Mouse (Mus musculus) embryonic facial prominence, embryonic 15.5 days (tissue): ENCODE measurements at regions not wholly inside any gene's neighbourhood (a gene's known extent, or its start where the extent isn't known, plus 50 kb on each side); places are given as distances from the start of the nearest gene placed in this dataset.
A peak's percentile ranks its signal among the peaks of the same experiment; 100 is the strongest.
"Not testable (repeated sequence)": the region's sequence is repeated elsewhere in the genome, so short reads cannot be mapped to it uniquely, and the experiment has no call there.

Source experiments
- ATAC-seq: fragments of 200-750 bp; cut with Nextera tagmentation; 2 replicates; pipeline ENCODE4 v1.8.0; 2017; ENCODE audit warnings: low read depth, moderate TSS enrichment; ENCODE audit not compliant: insufficient number of reproducible peaks, low FRiP score, low TSS enrichment
- H3K27ac ChIP-seq: fragments of 300-500 bp; sonication (generic); replicated peaks from 2 replicates; pipeline ENCODE4 v1.5.1; 2015; ENCODE audit warnings: mild to moderate bottlenecking, inconsistent platforms
- H3K27me3 ChIP-seq: fragments of 300-500 bp; sonication (generic); 2 replicates; pipeline ENCODE4 v1.6.1; 2015; ENCODE audit warnings: inconsistent platforms
- H3K36me3 ChIP-seq: fragments of 300-500 bp; sonication (generic); 2 replicates; pipeline ENCODE4 v1.6.1; 2015; ENCODE audit warnings: mild to moderate bottlenecking, inconsistent platforms
- H3K4me1 ChIP-seq: fragments of 300-500 bp; sonication (generic); 2 replicates; pipeline ENCODE4 v1.6.1; 2015; ENCODE audit warnings: inconsistent platforms
- H3K4me2 ChIP-seq: fragments of 300-500 bp; sonication (generic); replicated peaks from 2 replicates; pipeline ENCODE4 v1.6.1; 2015; ENCODE audit warnings: mild to moderate bottlenecking, inconsistent platforms
- H3K4me3 ChIP-seq: fragments of 300-500 bp; sonication (generic); replicated peaks from 2 replicates; pipeline ENCODE4 v1.5.1; 2015; ENCODE audit warnings: mild to moderate bottlenecking, inconsistent platforms
- H3K9ac ChIP-seq: fragments of 300-500 bp; sonication (generic); 2 replicates; pipeline ENCODE4 v1.6.1; 2015; ENCODE audit warnings: inconsistent platforms
- H3K9me3 ChIP-seq: fragments of 300-500 bp; sonication (generic); replicated peaks from 2 replicates; pipeline ENCODE4 v1.6.1; 2016; ENCODE audit warnings: inconsistent platforms
- WGBS: fragments of 180-500 bp; shearing (Covaris S2); methylation state at CpG from one replicate; pipeline ENCODE4 v1.1.7; 2015; 5-methylcytosine and 5-hydroxymethylcytosine counted together

GRCm38 (mm10) chr5:101365364-101365763 lies 299.4 kb downstream of the Nkx6-1 start:
- Histone ChIP-seq H3K36me3 (no peaks in the 10 kb centered on the region), H3K4me2 (peak overlapping the region; percentile 21), H3K27ac (no peak overlapping the region), H3K9me3 (no peaks in the 10 kb centered on the region), H3K27me3 (peaks cover 6% of the 10 kb centered on the region), H3K4me1 (0 out of 2 replicates have a peak, but pooled peaks cover 7% of the 10 kb centered on the region), H3K4me3 (no peak overlapping the region), H3K9ac (no peak overlapping the region)
- 0 out of 2 replicates have a peak, but pooled peaks have one; percentile 54 for ATAC-seq
- WGBS: 10% methylated on average over 11 of the region's 11 CpGs

DNA sequence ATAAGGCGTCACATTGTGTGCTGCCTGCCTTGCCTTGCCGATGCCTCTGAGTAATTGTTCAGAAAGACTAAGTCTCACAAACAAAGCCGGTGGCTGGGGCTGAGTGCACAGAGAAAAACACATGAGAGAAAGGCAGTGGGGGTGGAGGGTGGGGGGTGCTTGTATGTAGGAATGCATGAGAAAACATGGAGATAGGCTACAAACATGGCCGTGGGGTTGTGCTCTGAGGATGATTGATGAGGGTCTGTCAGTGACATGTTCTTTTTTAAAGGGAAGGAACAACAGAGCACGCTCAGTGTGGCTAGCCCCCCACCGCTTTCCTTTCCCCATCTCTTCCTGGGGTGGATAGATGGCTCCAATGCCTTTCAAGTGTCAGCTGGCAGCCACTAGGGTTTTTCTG lies 304.8 kb downstream of the Nkx6-1 start:
- ATAC-seq: no peak
- no peak overlapping the region for H3K27ac ChIP-seq
- H3K4me3 ChIP-seq: no peak overlapping the region
- no peaks in the 10 kb centered on the region for H3K36me3 ChIP-seq
- H3K9me3 ChIP-seq: no peaks in the 10 kb centered on the region
- H3K27me3 ChIP-seq: no peaks in the 10 kb centered on the region
- no peaks in the 10 kb centered on the region for H3K4me1 ChIP-seq
- 66% methylated on average over 6 of the region's 6 CpGs for WGBS
- no peak overlapping the region for H3K9ac ChIP-seq
- no peak overlapping the region for H3K4me2 ChIP-seq

DNA sequence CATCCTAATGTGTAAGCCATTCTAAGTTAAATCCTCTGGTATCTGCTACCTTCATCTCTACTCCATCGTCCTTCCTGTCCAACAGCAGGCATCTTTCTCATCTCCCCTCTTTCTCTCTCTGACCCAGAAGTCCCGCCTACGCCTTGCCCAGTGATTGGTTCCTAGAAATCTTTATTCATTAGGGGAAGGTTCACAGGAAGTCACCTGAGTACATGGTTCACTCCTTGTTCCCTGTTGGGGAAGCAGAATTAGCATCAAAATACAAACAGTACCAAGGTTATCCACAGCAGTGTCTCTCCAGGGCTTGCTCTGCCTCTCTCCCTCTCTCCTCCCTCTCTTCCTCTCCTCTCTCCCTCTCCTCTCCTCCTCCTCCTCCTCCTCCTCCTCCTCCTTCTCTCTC lies 319.4 kb downstream of the Nkx6-1 start:
- H3K36me3 ChIP-seq: no peaks in the 10 kb centered on the region
- ATAC-seq: no peak
- H3K9ac ChIP-seq: no peak overlapping the region
- H3K4me3 ChIP-seq: no peak overlapping the region
- H3K27me3 ChIP-seq: no peaks in the 10 kb centered on the region
- H3K27ac ChIP-seq: no peak overlapping the region
- H3K4me2 ChIP-seq: no peak overlapping the region
- H3K9me3 ChIP-seq: no peaks in the 10 kb centered on the region
- H3K4me1 ChIP-seq: no peaks in the 10 kb centered on the region
- WGBS: 83% methylated on average over 3 of the region's 3 CpGs

GRCm38 (mm10) chr5:101336361-101336760 lies 328.4 kb downstream of the Nkx6-1 start:
- H3K4me2 ChIP-seq, H3K4me1 ChIP-seq, H3K9ac ChIP-seq, ATAC-seq, H3K27me3 ChIP-seq, H3K27ac ChIP-seq, H3K4me3 ChIP-seq, H3K9me3 ChIP-seq, H3K36me3 ChIP-seq: not testable (repeated sequence)
- 94% methylated on average over 1 of the region's 1 CpGs for WGBS

DNA sequence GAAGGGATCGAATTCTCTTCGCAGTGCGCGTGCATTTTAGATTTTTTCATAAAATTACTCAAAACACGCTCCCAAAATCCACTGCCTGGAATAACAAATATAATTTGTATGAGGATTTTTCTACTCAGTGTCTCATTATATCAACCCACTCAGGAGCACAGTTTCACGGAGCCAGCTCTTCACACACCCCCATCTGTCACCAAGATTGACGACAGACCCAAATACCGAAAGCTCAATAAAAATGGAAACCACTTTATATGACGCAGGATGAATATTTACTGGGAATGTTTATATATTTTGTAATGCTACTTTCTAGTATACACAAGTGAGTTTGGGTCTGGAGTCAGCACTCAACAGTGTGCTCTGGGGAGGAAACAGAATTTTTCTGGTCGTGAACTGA lies 333.0 kb downstream of the Nkx6-1 start:
- H3K36me3 ChIP-seq: no peaks in the 10 kb centered on the region
- H3K4me3 ChIP-seq: no peak overlapping the region
- H3K9me3 ChIP-seq: no peaks in the 10 kb centered on the region
- H3K4me2 ChIP-seq: no peak overlapping the region
- no peak overlapping the region for H3K9ac ChIP-seq
- no peak overlapping the region for H3K27ac ChIP-seq
- H3K4me1 ChIP-seq: no peaks in the 10 kb centered on the region
- no peak for ATAC-seq
- no peaks in the 10 kb centered on the region for H3K27me3 ChIP-seq
- WGBS: 77% methylated on average over 10 of the region's 10 CpGs

GRCm38 (mm10) chr5:101326122-101326521 lies 338.7 kb downstream of the Nkx6-1 start:
- 62% methylated on average over 4 of the region's 4 CpGs for WGBS
- H3K9ac ChIP-seq: no peak overlapping the region
- no peak overlapping the region for H3K4me3 ChIP-seq
- H3K36me3 ChIP-seq: no peaks in the 10 kb centered on the region
- H3K4me1 ChIP-seq: peaks cover 8% of the 10 kb centered on the region; the same call in 1 of the 2 replicates
- H3K27ac ChIP-seq: no peak overlapping the region
- H3K27me3 ChIP-seq: 0 out of 2 replicates have a peak, but pooled peaks cover 4% of the 10 kb centered on the region
- H3K4me2 ChIP-seq: no peak overlapping the region
- ATAC-seq: no peak
- no peaks in the 10 kb centered on the region for H3K9me3 ChIP-seq

DNA sequence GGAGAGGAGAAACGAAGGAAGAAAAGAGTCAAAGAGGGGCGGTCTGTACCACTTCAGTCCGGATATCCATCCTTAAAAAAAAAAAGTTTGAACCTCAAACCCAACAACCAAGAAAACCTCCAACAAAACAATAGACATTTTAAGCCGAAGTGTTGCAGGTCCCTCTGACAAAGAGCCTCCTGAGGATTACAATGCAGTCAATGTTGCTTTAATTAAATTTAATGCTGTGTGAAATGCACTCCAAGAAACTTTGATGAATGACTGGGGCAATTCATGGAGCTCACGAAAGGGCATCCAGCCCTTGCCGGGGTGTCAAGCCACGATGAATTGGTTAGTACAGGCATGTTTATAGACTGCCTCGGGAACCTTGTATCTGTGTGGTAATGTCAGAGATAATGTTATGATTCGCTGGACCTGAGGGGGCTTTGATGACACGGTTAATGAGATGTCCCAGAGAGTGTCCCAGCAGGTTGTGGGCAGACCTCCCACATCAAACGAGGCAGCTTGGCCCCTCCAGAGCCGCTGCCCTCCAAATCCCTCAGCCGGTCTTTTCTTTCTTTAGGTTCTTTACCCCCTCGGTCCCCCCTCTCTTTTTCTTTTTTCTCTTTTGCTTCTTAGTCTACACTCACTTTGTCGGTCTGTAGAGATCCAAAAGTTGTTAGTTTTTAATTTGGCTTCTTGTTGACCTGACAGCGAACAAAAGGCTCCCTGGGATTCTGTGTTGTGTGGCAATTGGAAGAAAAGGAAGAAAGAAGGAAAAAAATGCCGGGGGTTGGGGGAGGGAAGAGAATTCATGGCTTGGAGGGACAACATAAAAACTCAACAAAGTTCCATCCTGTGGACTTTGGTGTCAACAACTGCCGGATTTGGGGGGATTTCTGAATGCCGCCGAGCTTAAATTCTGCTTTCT lies 341.5 kb downstream of the Nkx6-1 start:
- no peaks in the 10 kb centered on the region for H3K9me3 ChIP-seq
- peaks cover 8% of the 10 kb centered on the region; the same call in 1 of the 2 replicates for H3K4me1 ChIP-seq
- 0 out of 2 replicates have a peak, but pooled peaks cover 4% of the 10 kb centered on the region for H3K27me3 ChIP-seq
- H3K27ac ChIP-seq: no peak overlapping the region
- WGBS: 10% methylated on average over 20 of the region's 20 CpGs
- H3K4me3 ChIP-seq: no peak overlapping the region
- no peak for ATAC-seq
- H3K4me2 ChIP-seq: peak overlapping the region; percentile 30
- H3K36me3 ChIP-seq: no peaks in the 10 kb centered on the region
- no peak overlapping the region for H3K9ac ChIP-seq

GRCm38 (mm10) chr5:101299986-101300385 lies 364.8 kb downstream of the Nkx6-1 start:
- Histone ChIP-seq H3K9ac (no peak overlapping the region), H3K36me3 (no peaks in the 10 kb centered on the region), H3K27ac (no peak overlapping the region), H3K27me3 (no peaks in the 10 kb centered on the region), H3K4me3 (no peak overlapping the region), H3K4me2 (no peak overlapping the region), H3K4me1 (peaks cover 3% of the 10 kb centered on the region; the same call in 1 of the 2 replicates), H3K9me3 (no peaks in the 10 kb centered on the region)
- 84% methylated on average over 6 of the region's 6 CpGs for WGBS
- ATAC-seq: no peak

DNA sequence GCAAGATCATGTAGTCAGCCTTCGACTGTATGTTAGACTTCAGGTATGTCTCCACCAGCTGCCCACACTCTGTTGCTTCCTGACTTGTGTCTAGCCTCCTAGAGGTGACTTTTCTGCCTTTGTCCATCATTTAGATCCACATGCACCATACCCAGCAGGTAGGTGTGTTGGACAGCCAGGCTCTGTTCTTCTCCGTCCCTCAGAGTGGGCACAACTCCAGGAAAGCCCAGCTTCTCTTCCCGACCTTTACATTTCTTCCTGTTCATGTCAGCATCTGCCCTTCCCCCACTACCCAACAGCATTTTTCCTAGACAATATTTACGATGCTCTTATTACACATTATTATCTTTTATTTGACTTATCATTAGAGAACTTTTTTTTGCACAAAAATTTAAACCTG lies 366.4 kb downstream of the Nkx6-1 start:
- ATAC-seq: no peak
- H3K36me3 ChIP-seq: no peaks in the 10 kb centered on the region
- no peak overlapping the region for H3K27ac ChIP-seq
- no peak overlapping the region for H3K4me2 ChIP-seq
- no peak overlapping the region for H3K4me3 ChIP-seq
- no peaks in the 10 kb centered on the region for H3K27me3 ChIP-seq
- 68% methylated on average over 4 of the region's 4 CpGs for WGBS
- no peak overlapping the region for H3K9ac ChIP-seq
- H3K4me1 ChIP-seq: peaks cover 3% of the 10 kb centered on the region; the same call in 1 of the 2 replicates
- no peaks in the 10 kb centered on the region for H3K9me3 ChIP-seq

DNA sequence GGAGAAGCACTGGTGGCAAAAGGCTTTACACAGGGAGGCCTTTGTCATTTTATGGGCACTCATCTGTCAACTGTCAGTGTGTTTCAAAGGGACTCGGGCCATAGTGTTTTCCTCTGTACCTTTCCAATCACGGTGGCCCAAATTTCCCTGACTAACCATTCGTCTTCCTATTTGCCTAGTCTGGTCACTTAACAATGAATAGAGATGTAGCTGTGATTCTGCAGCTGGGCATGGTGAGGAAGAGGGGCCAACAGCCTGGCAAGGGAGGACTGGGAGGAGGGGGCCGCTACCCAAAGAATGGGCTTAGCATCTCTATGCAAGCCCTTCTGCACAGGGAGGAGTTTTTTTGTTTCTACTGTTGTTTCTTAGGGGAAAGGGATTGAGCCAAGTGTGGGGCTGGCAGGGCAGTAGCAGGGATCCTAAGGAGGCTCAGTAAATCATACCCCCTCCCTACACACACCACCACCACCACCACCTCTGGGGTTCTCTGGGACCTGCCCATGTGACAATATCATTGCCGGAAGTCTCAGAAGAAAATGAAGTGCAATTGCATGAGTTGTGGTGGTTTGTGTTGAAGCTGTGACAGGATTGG lies 367.2 kb downstream of the Nkx6-1 start:
- no peak for ATAC-seq
- no peak overlapping the region for H3K27ac ChIP-seq
- H3K36me3 ChIP-seq: no peaks in the 10 kb centered on the region
- no peak overlapping the region for H3K4me2 ChIP-seq
- H3K27me3 ChIP-seq: no peaks in the 10 kb centered on the region
- no peak overlapping the region for H3K9ac ChIP-seq
- no peaks in the 10 kb centered on the region for H3K9me3 ChIP-seq
- peaks cover 3% of the 10 kb centered on the region; the same call in 1 of the 2 replicates for H3K4me1 ChIP-seq
- H3K4me3 ChIP-seq: no peak overlapping the region
- 80% methylated on average over 5 of the region's 5 CpGs for WGBS

- no peaks in the 10 kb centered on the region for H3K36me3 ChIP-seq
- ATAC-seq: no peak
- peaks cover 3% of the 10 kb centered on the region; the same call in 1 of the 2 replicates for H3K4me1 ChIP-seq
- no peak overlapping the region for H3K4me3 ChIP-seq
- H3K27ac ChIP-seq: no peak overlapping the region
- H3K27me3 ChIP-seq: no peaks in the 10 kb centered on the region
- no peaks in the 10 kb centered on the region for H3K9me3 ChIP-seq
- no peak overlapping the region for H3K9ac ChIP-seq
- no peak overlapping the region for H3K4me2 ChIP-seq
- WGBS: 52% methylated on average over 7 of the region's 7 CpGs
Measured at GRCm38 (mm10) chr5:101295941-101296340, 368.9 kb downstream of the Nkx6-1 start.
